Mouse (Mus musculus) mature B cell (primary cell): ENCODE results near the gene Mlx.

Experiments used
- in situ Hi-C: fragments of 300-500 bp; cut with MboI; formaldehyde crosslinking; loops from 2 replicates; pipeline ENCODE4 v1.14.3; 2019

Gene Mlx

DNA sequence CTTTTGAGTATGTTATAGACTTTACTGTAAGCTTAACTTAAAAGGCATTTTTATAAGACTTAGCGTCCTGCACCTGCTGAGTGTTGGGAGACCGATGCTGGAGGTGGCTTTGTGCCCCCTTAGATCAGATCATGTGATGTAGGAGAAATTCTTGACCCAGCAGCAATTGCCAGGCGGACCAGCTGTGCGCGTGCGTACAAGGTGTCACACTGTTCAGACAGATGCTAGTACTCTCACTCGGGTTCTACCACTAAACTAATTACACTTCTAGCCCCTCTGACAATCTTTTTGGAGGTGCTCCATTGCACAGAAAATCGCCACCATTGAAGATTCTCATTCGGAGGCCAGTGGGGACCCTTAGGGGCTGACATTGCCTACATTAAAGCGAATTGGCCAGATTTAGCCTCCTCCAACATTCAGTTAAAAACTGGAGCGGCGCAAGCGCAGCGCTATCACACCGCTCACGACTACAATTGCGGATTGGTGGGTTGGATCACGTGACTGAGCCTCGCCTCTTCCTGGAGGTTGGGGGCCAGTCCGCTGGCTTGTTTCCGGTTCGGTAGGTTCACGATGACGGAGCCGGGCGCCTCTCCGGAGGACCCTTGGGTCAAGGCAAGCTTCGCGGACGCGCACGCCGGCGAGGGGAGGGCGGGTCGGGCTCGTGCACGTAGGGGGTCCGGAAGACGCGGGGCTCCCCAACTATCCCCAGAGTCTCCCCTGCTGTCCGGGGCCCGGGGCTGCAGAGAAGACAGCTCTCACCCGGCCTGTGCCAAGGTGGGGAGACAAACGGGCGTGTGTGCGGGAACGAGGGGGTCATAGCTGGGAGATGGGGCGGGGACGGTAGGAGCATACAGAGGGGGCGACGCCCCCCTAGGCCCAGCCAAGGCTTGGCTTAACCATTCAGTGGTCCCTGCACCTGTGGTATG is at the start of gene Mlx:
Mlx (plus strand) TSS at position 522 of the 926 bp plus-strand sequence.
- in situ Hi-C loops: no loop called here

DNA sequence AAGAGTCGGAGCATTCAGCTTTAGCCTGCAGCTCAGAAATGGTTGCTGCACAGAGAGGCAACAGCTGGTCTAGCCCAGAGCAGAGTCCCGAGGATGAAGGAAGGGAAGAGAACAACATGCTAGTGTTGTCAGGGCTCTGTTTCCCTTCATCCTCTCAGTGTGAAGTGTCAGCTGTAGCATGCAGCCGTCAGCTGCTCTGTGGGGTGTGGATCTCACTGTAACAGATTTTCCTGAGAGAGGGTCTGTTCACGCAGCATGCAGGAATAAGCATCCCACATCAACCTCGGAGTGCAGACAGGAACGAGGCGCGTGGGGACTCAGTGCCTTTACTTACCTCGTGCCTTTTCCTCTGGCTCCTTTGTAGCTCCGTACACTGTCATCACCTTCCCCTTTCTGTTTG is 49.3 kb upstream of the Mlx start:
- in situ Hi-C loops: no loop called here

DNA sequence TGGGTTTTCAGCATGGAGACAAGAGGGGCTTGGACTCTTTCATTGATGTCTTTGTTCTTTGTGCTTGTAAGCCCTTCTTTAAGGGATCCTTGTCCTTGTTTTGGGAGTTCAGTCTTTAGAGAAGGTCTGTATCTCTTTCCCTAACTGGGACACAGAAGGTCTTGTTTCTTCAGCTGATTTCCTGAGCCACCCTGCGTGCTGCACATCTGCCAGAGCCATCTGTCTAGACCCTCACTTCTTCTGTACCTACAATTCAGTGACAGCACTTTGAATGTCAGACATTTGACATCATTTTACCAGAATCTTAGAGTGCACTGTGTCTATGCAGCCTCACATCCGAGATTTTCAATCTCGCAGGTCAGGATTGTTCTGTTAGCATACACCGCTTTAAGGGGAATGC is 41.3 kb upstream of the Mlx start:
- in situ Hi-C loops: no loop called here

DNA sequence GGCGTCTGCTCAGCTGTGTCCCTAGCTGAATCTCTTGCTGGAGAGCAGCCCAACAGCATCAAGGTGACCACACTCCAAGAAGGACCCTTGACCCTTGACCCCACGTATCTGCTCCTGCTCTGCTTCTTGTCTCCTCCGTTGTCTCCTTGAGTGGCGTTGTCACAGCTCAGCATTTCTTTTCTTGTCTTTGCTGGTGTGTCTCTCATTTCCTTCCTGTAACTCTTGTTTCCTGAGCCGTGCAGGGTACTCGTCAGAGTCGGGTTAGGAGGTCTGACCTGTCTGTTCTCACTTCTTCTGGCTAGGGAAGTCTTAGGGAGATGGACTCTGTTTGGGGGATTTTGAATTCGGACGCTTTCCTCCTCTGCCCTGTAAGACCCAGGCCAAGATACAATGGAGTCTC is 40.6 kb upstream of the Mlx start:
- in situ Hi-C loops: no loop called here

DNA sequence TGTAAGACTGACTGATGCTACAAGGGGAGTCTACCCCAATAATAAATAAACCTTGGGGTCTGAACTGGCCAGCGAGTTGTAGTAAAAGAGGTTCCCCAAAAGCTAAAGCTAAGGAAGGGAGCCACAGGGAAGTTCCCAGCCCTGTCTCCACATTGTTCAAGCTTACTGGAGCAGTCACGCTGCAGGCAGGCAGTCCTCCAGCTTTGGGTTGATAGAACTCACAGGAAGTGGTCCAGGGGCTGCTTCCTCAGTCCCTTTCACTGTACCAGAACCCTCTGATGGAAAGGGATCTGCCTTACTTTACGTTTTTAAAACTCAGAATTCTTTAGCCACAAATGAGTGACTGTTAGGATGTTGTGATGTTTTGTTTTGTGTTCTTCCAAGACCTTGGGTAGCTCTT is 39.6 kb upstream of the Mlx start:
- in situ Hi-C loops: no loop called here

DNA sequence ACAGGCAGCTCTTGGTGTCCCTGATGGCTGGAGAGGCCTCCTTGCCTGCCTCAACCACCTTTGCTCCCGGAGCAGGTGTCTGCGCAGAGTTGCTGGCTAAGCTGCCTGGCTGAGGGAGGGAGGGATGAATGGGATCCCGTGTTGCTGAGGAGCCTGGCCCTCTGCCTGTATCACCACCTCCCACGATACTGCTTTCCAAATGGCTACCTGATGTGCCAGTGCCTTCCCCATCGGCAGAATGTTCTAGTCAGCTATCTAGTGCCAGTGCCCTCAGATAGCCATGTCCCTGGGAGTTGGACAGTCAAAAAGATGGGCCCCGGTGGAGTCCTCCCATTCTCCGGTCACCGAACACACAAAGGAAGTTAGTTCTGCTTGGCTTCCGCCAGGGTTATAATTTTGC is 36.7 kb upstream of the Mlx start:
- in situ Hi-C loops: no loop called here

DNA sequence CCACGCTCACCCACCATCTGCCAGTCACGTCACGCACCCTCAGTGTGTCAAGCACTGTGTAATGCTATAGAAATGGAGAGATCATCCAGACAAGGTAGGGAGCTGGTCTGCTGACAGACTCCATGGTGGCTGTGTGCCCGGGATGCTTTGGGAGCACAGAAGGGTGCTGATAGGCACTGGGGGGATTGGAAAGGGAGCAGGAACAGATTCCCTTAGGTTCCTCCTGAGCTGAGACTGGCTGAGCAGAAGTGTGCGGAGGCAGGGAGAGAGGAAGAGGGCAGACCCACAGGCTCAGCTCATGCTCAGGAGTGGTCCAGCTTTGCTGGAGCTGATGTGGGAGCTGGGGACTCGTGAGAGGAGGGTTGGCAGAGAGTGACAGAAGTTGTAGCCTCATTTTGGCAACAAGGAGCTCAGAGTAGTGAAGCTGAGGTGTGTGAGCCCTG is 36.0 kb upstream of the Mlx start:
- in situ Hi-C loops: no loop called here

DNA sequence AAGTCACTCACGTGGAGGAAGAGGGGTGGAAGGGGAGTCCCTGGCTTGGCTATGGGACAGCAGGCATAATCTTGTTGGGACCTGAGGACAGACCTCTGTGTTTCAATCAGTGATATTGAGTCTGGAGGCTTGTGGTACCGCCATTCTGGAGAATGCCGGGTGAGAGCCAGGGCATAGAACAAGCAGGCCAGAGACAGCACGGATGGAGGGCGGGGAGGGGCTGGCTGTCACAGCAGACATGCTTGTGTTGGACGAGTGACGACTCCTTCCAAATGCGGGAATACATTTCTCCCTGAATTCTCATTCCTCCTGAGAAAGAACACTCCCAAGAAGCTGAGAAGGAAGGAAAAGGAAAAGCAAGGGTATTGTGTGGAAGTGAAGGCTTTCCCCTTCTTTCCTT is 35.5 kb upstream of the Mlx start:
- in situ Hi-C loops: no loop called here

DNA sequence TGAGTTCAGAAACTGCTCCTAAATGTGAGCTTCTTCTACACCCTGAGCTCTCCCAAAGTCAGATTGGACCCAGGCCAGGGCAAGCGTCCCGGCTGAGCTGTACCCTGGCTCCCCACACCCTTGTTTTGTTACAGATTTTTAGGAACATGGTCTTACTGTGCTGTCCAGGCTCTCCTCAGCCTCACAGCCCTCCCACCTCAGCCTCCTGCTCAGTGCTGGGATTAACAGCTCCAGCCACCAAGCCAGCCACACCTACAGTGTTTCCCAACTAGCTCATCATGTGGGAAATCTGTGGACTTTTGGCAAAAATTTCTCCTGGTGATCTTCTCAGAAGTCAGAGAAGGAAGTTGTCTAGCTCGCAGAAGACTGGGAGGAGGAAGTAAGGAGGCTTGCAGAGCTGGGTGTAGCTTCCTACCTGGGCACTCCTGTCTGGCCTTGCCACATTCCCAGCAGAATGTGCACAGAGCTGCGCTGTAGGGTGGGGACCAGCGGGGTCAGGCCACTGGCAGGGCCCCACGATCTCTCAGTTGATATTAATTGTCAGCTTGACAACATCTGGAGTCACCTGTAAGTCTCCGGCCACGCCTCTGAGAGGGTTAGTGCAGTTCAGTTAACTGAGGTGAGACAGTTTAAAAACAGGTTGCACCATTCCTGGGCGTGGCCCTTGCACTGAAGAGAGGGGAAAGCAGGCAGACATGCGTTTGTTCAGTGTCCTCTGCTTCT is 34.2 kb upstream of the Mlx start:
- in situ Hi-C loops: no loop called here

DNA sequence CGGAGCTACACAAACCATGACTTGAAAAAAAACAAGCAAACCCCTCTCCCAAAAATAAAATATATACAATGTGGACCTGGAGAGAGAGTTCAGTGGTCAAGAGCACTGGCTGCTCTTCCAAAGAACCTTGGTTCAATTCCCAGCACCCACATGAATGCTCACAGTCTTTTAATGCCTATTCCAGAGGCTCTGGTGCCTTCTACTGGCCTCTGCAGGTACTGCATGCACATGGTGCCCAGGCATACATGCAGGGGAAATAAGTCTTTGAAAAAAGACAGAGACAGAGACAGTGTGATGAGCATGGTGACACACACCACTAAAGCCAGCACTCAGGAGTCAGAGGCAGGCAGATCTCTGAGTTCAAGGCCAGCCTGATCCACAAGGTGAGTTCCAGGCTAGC is 33.1 kb upstream of the Mlx start:
- in situ Hi-C loops: no loop called here

DNA sequence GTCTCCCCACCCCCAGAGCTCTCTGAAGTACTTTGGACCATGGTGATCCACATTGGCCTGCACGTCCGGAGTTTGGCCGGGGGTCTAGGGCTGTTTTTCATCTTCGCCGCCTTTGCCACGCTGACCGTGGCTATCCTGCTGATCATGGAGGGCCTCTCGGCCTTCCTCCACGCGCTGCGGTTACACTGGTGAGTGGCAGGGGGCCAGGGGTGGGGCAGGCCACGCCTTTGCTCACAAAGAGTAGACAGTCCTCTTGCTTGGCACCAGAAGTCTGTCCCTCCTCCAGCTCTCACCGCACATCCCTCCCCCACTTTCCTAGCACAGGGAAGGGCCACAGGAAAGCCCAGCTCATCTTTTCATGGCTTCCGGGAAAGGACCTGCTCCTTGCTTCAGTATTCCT is 31.7 kb upstream of the Mlx start:
- in situ Hi-C loops: no loop called here

DNA sequence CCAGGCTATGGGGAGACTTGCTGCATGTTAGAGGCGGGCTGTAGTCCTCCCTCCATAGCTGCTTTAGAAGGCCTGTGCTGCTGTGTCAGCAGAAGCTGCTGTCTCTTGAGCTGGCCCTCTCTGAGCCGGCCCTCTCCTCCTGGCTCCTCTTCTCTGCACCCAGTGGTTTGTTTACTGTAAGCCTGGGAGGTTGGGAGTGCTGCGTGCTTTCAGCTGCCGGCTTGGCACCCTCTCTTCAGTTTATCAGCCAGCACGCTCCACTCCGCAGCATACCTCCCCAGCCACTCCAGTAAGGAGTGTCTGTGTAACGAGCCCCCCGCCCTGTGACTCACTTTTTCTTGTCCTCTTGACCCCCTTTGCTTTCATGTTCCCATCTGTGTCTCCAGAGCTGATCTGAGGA is 30.2 kb upstream of the Mlx start:
- in situ Hi-C loops: no loop called here

DNA sequence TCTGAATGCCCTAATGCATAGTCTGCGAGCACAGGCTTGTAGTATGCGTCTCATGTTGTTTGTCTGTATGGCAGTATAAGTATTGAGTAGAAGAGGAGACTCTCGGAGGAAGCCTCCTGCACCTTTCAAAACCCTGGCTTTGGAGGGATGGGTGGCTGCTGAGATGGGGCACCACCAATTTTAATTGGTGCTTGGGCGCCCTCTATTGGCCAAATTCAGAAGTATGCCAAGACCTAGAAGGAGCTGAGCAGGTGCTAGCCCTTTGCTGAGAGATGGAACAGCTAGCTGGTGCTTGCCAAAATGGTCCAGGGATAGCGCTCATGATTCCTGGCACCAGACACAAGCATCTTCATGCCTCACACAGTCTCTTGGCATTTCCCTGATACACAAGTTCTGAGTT is 29.2 kb upstream of the Mlx start:
- in situ Hi-C loops: no loop called here

DNA sequence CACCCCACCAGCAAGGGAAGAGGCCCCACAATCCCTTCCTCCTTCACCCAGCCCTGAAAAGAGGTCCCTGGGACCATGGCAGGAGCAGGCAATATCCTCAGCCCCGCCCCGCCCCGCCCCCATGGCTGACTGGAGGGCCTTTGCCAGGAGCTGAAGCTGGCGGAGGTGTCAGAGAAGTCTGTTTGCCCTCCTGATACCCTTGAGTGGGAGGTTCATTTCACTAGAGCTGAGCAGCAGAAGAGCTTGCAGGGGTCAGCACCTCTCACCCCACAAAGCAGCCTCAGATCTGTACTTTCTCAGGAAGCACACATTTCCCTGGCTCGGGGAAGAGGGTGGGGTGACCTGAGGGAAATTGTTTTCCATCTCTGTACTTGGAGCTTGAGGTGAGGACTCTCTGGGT is 28.4 kb upstream of the Mlx start:
- in situ Hi-C loops: no loop called here

DNA sequence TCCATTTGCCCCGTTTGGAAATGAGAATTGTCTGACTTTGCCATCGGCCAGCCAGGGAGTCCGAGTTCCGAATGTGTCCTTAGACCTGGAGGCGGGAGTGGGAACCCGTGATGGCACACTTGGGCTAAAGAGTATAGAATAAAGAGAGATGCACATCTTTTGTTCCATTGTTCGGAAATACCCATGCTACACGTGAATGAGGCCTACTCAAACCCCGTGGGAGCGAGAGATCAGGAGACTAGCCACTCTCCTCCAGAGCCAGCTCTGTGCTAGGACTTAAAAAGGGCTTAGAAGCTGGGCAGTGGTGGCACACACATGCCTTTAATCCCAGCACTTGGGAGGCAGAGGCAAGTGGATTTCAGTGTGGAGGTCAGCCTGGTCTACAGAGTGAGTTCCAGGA is 27.6 kb upstream of the Mlx start:
- in situ Hi-C loops: no loop called here

DNA sequence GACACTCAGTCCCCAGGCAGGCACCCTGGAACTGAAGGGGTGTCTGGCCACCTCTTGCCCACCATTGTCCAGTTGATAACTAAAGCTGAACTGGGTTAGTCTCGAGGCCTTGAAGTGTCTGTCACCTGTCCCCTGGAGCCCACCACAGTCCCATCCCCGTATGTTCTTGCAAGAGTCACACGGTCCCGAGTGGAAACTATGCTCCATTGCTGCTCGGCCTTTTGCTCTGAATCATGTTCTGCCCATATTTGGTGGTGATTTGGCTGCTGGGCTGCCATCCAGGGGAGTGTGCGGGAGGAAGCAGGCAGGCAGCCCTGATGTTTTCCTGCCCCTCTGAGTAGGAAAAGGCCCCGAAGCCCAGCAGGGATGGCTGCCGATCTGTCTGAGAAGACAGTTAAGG is 27.0 kb upstream of the Mlx start:
- in situ Hi-C loops: no loop called here

DNA sequence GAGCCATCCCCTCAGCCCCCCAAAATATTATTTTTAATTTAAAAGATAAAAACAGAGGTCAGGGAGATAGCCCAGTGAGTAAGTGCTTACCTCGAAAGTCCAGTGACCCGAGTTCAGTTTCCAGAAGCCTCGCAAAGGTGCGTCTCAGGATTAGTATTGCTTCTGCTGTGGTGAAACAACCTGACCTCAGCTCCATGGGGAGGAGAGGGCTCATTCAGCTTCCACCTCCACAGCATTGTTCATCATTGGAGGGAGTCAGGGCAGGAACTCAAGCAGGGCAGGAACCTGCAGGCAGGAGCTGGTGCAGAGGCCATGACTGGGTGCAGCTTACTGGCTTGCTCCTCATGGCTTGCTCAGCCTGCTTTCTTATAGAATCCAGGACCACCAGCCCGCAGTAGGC is 26.0 kb upstream of the Mlx start:
- in situ Hi-C loops: no loop called here

DNA sequence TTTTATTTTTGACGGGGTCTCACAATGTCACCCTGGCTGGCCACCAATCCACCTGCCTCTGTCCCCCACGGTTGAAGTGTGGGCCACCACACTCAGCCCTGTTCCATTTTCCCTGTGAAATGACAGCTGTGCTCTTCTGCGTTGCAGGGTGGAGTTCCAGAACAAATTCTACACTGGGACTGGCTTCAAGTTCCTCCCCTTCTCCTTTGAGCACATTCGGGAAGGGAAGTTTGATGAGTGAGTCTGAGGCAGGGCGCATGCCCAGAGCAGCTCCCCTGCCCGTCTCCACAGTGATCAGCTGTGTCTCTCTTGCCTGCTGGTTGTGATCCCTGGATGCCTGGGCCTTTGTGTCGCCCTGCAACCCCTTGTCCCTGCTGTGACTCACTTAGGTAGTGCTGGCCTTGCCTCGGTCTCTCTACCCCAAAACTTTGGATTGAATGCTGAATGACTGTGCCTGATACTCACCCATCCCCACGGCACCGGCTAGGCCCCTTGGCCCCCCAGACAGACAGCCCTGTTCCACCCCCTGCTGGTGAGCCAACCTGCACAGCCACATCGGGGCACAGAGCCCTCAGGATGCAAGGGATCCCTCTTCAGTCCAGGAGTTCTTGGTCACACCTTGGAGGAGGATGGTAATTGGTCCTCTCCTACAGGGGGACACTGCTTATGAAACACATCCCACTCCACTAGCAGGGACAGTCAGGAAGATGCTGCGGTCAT is 24.8 kb upstream of the Mlx start:
- in situ Hi-C loops: no loop called here

DNA sequence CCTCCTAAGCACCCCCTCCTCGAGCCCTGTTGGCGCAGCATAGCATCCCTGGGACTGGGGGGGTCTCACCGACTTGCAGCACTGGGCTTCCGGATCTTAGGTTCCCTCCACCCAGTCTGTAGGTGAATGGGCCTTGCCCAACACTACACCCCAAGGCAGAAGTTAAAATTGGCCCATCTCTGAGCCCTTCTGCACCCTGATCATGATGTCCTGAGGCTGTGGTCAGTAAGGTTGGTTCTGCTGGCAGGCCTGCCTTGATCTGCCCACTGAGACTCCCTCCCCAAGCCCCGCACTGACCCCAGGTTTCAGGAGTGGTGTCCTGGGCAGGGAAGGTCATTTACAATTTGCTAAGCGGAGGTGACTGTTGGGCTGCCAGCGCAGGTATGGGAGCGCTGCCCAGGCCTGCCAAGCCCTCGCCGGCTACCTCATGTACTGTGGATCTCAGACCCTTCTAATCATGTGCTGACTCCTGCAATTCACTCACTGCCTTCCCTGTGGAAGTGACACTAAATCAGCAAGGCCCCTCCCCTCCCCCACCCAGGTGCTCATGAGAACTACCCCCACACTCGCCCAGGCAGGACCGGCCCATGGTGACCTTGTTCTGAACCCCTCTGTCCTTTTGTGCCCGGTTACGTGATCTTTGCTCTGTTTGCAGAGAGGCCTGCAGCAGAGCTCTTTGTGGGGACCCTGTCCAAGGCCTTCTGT is 24.0 kb upstream of the Mlx start:
- in situ Hi-C loops: no loop called here

DNA sequence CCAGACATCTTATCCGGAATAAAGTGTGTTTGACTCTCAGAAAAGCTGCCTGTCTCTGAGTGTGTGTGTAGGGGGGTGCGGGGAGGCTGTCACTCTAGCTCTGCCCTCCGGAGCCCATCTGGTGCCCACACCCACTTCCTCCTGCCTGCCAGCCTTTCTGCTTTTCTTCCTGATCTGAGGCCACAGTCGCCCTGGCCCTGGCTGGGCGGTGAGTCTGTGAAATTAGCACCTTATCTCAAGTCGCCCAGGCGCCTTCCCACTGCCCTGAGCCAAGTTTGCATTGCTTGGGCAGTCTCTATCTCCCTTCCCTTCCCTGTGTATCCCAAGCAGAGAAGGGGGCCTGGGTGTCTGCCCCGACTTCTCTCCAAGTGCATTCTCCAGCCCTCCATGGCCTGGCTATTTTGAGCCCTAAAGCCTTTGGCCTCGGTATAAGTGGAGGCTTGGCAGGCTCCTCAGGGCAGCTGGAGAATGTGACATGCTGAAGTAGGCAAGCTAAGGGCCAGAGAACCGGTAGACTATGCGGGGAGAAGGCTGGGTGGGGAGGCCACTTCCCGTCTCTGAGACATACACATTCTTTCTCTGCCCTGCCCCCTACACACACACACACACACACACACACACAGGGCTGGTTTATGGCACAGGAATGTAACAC is 23.3 kb upstream of the Mlx start:
- in situ Hi-C loops: no loop called here

DNA sequence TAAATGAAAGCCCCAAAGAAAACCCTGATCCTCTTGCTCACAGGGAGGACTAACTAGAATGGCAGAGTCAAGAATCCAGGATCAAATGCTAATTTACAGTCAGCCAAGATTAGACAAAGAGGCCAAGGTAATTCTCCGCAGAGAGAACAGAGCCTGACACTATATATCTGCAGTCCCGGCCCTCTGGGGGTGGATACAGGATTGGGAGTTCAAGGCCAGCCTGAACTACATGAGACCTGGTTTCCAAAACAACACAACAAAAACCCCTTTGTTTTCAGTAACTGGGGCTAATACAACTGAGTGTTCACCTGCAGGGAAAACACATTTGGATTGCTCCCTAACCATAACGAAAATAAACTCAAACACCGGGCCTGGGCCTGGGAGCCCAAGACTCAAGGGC is 22.6 kb upstream of the Mlx start:
- in situ Hi-C loops: no loop called here
